Mouse (Mus musculus) hindbrain, embryonic 13.5 days (tissue): ENCODE data around the gene Gm13030. TPM values are rescaled to one million over a fixed set of nuclear protein-coding genes. Genes with fewer than 3 reads are reported as not detected.
"Not testable (repeated sequence)": the region's sequence is repeated elsewhere in the genome, so short reads cannot be mapped to it uniquely, and the experiment has no call there.

ENCODE experiments used
- ATAC-seq: fragments of 200-750 bp; cut with Nextera tagmentation; 2 replicates; pipeline ENCODE4 v1.8.0; 2017; ENCODE audit warnings: moderate TSS enrichment; ENCODE audit not compliant: low FRiP score
- H3K27ac ChIP-seq: fragments of 300-500 bp; sonication (generic); 2 replicates; pipeline ENCODE4 v1.5.1; 2015; ENCODE audit warnings: inconsistent platforms, mild to moderate bottlenecking, moderate library complexity
- H3K27me3 ChIP-seq: fragments of 300-500 bp; sonication (generic); 2 replicates; pipeline ENCODE4 v1.6.1; 2015; ENCODE audit warnings: mild to moderate bottlenecking, inconsistent platforms
- H3K36me3 ChIP-seq: fragments of 300-500 bp; sonication (generic); 2 replicates; pipeline ENCODE4 v1.6.1; 2015; ENCODE audit warnings: mild to moderate bottlenecking, inconsistent platforms
- H3K4me1 ChIP-seq: fragments of 300-500 bp; sonication (generic); replicated peaks from 2 replicates; pipeline ENCODE4 v1.6.1; 2015; ENCODE audit warnings: inconsistent platforms
- H3K4me2 ChIP-seq: fragments of 300-500 bp; sonication (generic); 2 replicates; pipeline ENCODE4 v1.6.1; 2015; ENCODE audit warnings: inconsistent platforms, mild to moderate bottlenecking, moderate library complexity
- H3K4me3 ChIP-seq: fragments of 300-500 bp; sonication (generic); 2 replicates; pipeline ENCODE4 v1.5.1; 2015; ENCODE audit warnings: mild to moderate bottlenecking, inconsistent platforms
- H3K9ac ChIP-seq: fragments of 300-500 bp; sonication (generic); 2 replicates; pipeline ENCODE4 v1.6.1; 2015; ENCODE audit warnings: mild to moderate bottlenecking, inconsistent platforms
- H3K9me3 ChIP-seq: fragments of 300-500 bp; sonication (generic); 2 replicates; pipeline ENCODE4 v1.6.1; 2016; ENCODE audit warnings: inconsistent platforms
- WGBS: fragments of 180-500 bp; shearing (Covaris S2); methylation state at CpG from one replicate; pipeline ENCODE4 v1.1.7; 2015; 5-methylcytosine and 5-hydroxymethylcytosine counted together
- polyA plus RNA-seq: library from polyadenylated mRNA; unstranded; fragments of >200 nt; fragmentation: Nextera tagmentation; extraction: Ambion mirVana; gene quantifications from 2 replicates; pipeline ENCODE4 v1.2.1, GENCODE M21; 2015

Gene Gm13030
- polyA plus RNA-seq, 1 experiment from 2014 or later, result not detected

DNA sequence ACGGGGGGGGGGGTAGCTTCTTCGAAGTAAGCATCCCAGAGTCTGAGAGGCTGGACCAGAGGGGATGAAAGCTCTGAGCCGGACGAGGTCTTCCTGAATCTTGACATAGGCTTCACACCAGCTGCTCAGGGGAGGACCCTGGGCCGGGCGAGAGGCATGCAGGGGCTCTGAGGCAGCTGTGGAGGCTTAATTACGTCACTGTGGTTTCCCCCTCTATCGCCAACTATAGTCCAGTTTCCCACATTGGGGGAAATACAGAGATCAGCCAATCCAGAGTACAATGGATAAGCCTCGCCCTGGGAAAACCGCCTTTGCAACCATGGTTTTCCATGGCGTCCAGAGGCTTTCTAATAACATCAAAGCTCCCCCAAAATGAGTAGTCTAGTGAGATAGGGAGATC, 46.6 kb downstream of the Gm13030 start:
- no peaks in the 10 kb centered on the region for H3K36me3 ChIP-seq
- H3K4me1 ChIP-seq, result no peaks in the 10 kb centered on the region
- H3K4me3 ChIP-seq, result no peak overlapping the region
- H3K9me3 ChIP-seq, result no peaks in the 10 kb centered on the region; the same call in 1 of the 2 replicates
- H3K4me2 ChIP-seq, result no peak overlapping the region
- H3K27ac ChIP-seq, result no peak overlapping the region
- H3K27me3 ChIP-seq, result no peaks in the 10 kb centered on the region
- ATAC-seq, result no peak
- no peak overlapping the region for H3K9ac ChIP-seq
- 73% methylated on average over 11 of the region's 11 CpGs for WGBS

DNA sequence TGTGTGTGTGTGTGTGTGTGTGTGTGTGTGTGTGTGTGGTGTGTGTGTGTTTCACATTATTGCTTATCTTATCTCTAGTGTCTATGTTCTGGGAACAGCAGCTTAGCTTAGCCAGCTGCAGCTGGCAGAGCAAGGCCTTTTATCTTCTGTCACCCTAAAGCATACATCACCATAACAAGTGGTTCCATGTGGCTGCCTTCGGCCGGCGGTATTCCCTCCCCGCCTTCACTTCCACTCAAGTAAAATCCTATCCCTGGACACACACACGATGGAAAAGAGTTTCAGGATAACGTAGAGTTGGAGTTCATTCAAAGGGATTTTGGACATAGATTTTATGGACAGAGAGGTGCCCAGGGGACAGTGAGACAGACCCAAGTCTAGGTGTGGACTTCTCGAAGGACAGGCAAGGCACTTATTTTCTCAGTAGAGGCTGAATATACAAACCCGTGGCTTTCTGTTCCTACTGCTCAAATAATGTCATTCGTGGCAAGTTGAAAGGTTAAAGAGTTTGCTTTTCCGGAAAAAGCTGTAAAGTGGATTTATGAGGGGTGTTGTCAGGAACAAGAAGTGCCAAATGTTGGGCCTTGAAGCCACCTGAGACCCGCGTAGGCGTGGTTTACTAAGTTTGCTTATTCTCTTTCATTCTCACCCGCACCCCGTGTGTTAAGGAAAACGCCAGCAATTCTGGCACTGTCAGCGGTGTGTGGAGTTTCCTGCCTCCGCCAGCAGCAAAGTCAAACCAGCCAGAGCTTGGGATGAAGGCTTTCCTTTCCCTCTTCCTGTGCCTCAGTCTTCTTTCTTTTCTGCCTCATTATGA, 47.8 kb downstream of the Gm13030 start:
- H3K4me3 ChIP-seq, result no peak overlapping the region
- 67% methylated on average over 18 of the region's 18 CpGs for WGBS
- no peak overlapping the region for H3K27ac ChIP-seq
- no peak overlapping the region for H3K4me2 ChIP-seq
- H3K9me3 ChIP-seq, result no peaks in the 10 kb centered on the region; the same call in 1 of the 2 replicates
- no peaks in the 10 kb centered on the region for H3K4me1 ChIP-seq
- no peaks in the 10 kb centered on the region for H3K27me3 ChIP-seq
- H3K9ac ChIP-seq, result no peak overlapping the region
- no peaks in the 10 kb centered on the region for H3K36me3 ChIP-seq
- ATAC-seq, result no peak

DNA sequence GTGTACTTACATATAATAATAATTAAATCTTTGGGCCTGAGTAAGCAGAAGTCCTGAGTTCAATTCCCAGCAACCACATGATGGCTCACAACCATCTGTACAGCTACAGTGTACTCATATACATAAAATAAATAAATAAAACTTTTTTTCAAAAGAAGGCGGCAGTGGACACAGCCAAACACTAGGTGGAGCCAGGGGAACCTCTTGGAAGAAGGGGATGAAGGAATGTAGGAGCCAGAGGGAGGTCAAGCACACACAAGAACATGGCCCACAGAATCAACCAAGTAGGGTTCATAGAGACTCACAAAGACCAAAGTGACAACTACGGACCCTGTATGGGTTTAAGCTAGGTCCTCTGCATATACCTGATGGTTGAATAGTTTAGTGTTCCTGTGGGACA, 49.1 kb downstream of the Gm13030 start:
- H3K4me1 ChIP-seq, result no peaks in the 10 kb centered on the region
- WGBS, result 86% methylated on average over 2 of the region's 2 CpGs

DNA sequence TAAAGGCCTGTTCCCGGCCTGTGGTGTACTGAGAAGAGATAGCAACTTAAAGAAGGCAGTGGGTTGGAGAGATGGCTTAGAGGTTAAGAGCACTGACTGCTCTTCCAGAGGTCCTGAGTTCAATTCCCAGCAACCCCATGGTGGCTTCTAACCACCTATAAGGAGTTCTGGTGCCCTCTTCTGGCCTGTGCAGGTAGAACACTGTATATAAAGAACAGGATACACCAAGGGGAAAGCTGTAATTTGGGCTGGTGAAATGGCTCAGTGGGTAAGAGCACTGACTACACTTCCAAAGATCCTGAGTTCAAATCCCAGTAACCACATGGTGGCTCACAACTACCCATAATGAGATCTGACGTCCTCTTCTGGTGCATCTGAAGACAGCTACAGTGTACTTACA, 49.6 kb downstream of the Gm13030 start:
- WGBS, result 79% methylated on average over 2 of the region's 2 CpGs
- H3K4me2 ChIP-seq, H3K4me3 ChIP-seq, ATAC-seq, H3K36me3 ChIP-seq, H3K9ac ChIP-seq, H3K27ac ChIP-seq, H3K27me3 ChIP-seq, H3K9me3 ChIP-seq, H3K4me1 ChIP-seq: not testable (repeated sequence)

More for the DNA sequence above, 49.1 kb downstream of the Gm13030 start:
- Histone ChIP-seq H3K4me2 (no peak overlapping the region), H3K27me3 (no peaks in the 10 kb centered on the region), H3K4me3 (no peak overlapping the region), H3K9ac (no peak overlapping the region), H3K9me3 (no peaks in the 10 kb centered on the region; the same call in 1 of the 2 replicates), H3K27ac (no peak overlapping the region), H3K36me3 (no peaks in the 10 kb centered on the region)
- ATAC-seq, result no peak

DNA sequence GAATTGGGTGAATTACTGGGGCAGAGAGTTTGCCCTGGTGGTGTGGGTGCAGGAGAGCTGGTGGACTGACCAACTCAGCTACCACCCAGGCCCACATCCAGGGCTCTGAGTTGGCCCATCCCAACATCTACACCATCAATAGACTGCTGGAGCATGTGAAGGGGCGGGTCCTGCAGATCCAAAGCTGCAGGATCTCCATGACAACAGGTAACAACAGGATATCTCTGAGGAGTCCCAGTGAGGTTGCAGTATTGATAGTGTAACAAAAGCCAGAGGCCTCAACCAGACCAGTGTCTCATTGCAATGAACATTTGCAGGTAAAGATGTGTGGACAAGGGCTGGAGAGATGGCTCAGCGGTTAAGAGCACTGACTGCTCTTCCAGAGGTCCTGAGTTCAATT, 52.7 kb downstream of the Gm13030 start:
- 82% methylated on average over 2 of the region's 2 CpGs for WGBS
- no peak for ATAC-seq
- H3K27ac ChIP-seq, result no peak overlapping the region
- no peaks in the 10 kb centered on the region for H3K36me3 ChIP-seq
- H3K27me3 ChIP-seq, result no peaks in the 10 kb centered on the region
- no peaks in the 10 kb centered on the region; the same call in 1 of the 2 replicates for H3K9me3 ChIP-seq
- H3K4me3 ChIP-seq, result no peak overlapping the region
- H3K4me2 ChIP-seq, result no peak overlapping the region
- no peak overlapping the region for H3K9ac ChIP-seq
- no peaks in the 10 kb centered on the region for H3K4me1 ChIP-seq

Other genes with a start within 250 kb of the Gm13030 start
- 1.3 TPM in 2 replicates for gene Vwa5b1, start 238.1 kb downstream of the Gm13030 start, polyA plus RNA-seq
- 0.44 and 0.91 TPM in 2 replicates for gene Pla2g2c, start 149.2 kb downstream of the Gm13030 start, polyA plus RNA-seq
- 3.8 and 4.1 TPM in 2 replicates for gene Ubxn10, start 136.8 kb downstream of the Gm13030 start, polyA plus RNA-seq
- 0.06 and 0.13 TPM in 2 replicates for gene Pla2g2f, start 116.3 kb downstream of the Gm13030 start, polyA plus RNA-seq
- 0.90 and 1.8 TPM in 2 replicates for gene Pla2g2d, start 98.2 kb downstream of the Gm13030 start, polyA plus RNA-seq
- 0.25 and 0.49 TPM in 2 replicates for gene Pla2g5, start 10.5 kb downstream of the Gm13030 start, polyA plus RNA-seq
- not detected in 2 replicates for gene Pla2g2e, start 4.0 kb upstream of the Gm13030 start, polyA plus RNA-seq
- 2.5 and 3.5 TPM in 2 replicates for gene Otud3, start 40.0 kb upstream of the Gm13030 start, polyA plus RNA-seq
- gene Rnf186, start 93.1 kb upstream of the Gm13030 start, polyA plus RNA-seq, result not detected in 2 replicates
- 0.89 and 1.3 TPM in 2 replicates for gene Tmco4, start 98.9 kb upstream of the Gm13030 start, polyA plus RNA-seq
- 0.18 and 0.27 TPM in 2 replicates for gene Htr6, start 201.6 kb upstream of the Gm13030 start, polyA plus RNA-seq
- gene Nbl1, start 219.0 kb upstream of the Gm13030 start, polyA plus RNA-seq, result 40.8 and 45.3 TPM in 2 replicates